Mouse (Mus musculus): ENCODE results near the gene Fnip2. TPM values are rescaled to one million over a fixed set of nuclear protein-coding genes. Genes with fewer than 3 reads are reported as not detected.

Gene Fnip2
- polyA plus RNA-seq, 1 experiment from 2014 or later, result 6.2 TPM

DNA sequence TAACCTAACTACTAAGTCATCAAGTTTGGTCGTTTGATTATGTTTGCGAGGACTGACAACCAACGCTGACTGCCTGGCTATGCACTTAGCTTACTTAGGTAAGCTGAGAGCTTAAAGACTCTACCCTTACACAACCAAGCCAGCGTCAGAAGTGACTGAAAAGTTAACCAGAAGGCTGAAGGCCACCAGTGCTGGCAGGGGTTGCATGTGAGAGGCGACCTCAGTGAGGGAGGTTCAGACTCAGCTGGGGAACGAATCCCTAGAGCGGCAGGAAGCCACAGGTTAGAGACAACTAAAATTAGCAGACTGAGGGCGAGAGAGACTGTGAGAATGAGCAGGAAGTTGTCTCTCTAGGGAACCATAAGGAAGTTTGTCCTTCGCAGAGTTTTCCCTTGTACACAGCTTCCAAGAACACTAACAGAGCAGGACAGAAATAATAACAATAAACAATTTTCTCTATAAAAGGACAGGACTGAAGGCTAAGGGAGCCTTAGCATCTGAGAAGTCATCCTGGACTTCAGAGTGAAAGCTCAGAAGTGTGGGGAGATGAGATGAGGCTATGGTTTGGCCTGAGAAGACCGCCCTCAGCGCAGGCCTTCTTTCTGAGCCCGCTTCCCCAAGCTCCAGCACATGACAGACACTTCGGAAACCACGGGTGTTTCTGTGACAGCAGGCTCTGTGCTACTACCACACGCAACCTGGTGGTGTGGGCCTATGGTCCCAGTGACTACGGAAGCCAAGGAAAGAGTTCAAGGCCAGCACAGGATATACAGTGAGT is 83.1 kb downstream of the Fnip2 start:
- WGBS (ENCODE audit: insufficient replicate concordance), result 83% methylated on average over 16 of the region's 16 CpGs
- Histone ChIP-seq H3K27ac (ENCODE audit: low read depth, low read length) (no peak overlapping the region), H3K4me3 (ENCODE audit: low read depth, low read length) (no peak overlapping the region), H3K4me1 (ENCODE audit: control insufficient read depth, insufficient read depth, low read length) (no peaks in the 10 kb centered on the region), H3K36me3 (ENCODE audit: control insufficient read depth, insufficient read depth, low read length) (peaks cover 17% of the 10 kb centered on the region), H3K4me2 (no peak overlapping the region), H3K9ac (ENCODE audit: low read depth, low read length) (no peak overlapping the region), H3K9me3 (replicated peaks; ENCODE audit: control insufficient read depth, low read length) (no peaks in the 10 kb centered on the region), H3K27me3 (ENCODE audit: control insufficient read depth, insufficient read depth, low read length) (no peaks in the 10 kb centered on the region)
- no peak for ATAC-seq (replicated peaks; ENCODE audit: insufficient number of reproducible peaks, low FRiP score, low TSS enrichment)

- H3K36me3 ChIP-seq (ENCODE audit: control insufficient read depth, insufficient read depth, low read length), result peaks cover 14% of the 10 kb centered on the region
These were observed 88.7 kb downstream of the Fnip2 start for GRCm38 (mm10) chr3:79478880-79479279.

GRCm38 (mm10) chr3:79478400-79478799 is 89.2 kb downstream of the Fnip2 start:
- H3K27me3 ChIP-seq (ENCODE audit: control insufficient read depth, insufficient read depth, low read length), result no peaks in the 10 kb centered on the region
- H3K27ac ChIP-seq (ENCODE audit: low read depth, low read length), result no peak overlapping the region
- H3K4me3 ChIP-seq (ENCODE audit: low read depth, low read length), result no peak overlapping the region
- H3K36me3 ChIP-seq (ENCODE audit: control insufficient read depth, insufficient read depth, low read length), result peaks cover 11% of the 10 kb centered on the region
- no peak overlapping the region for H3K9ac ChIP-seq (ENCODE audit: low read depth, low read length)
- no peak overlapping the region for H3K4me2 ChIP-seq
- ATAC-seq (replicated peaks; ENCODE audit: insufficient number of reproducible peaks, low FRiP score, low TSS enrichment), result no peak
- no peaks in the 10 kb centered on the region; the same call in 1 of the 2 replicates for H3K4me1 ChIP-seq (ENCODE audit: control insufficient read depth, insufficient read depth, low read length)
- 84% methylated on average over 8 of the region's 8 CpGs for WGBS (ENCODE audit: insufficient replicate concordance)
- no peaks in the 10 kb centered on the region for H3K9me3 ChIP-seq (replicated peaks; ENCODE audit: control insufficient read depth, low read length)

More at GRCm38 (mm10) chr3:79478880-79479279, 88.7 kb downstream of the Fnip2 start:
- Histone ChIP-seq H3K4me2 (no peak overlapping the region), H3K27me3 (ENCODE audit: control insufficient read depth, insufficient read depth, low read length) (no peaks in the 10 kb centered on the region), H3K4me1 (ENCODE audit: control insufficient read depth, insufficient read depth, low read length) (no peaks in the 10 kb centered on the region; the same call in 1 of the 2 replicates), H3K27ac (ENCODE audit: low read depth, low read length) (no peak overlapping the region), H3K9ac (ENCODE audit: low read depth, low read length) (no peak overlapping the region), H3K4me3 (ENCODE audit: low read depth, low read length) (no peak overlapping the region), H3K9me3 (replicated peaks; ENCODE audit: control insufficient read depth, low read length) (no peaks in the 10 kb centered on the region)
- no peak for ATAC-seq (replicated peaks; ENCODE audit: insufficient number of reproducible peaks, low FRiP score, low TSS enrichment)
- 82% methylated on average over 4 of the region's 4 CpGs for WGBS (ENCODE audit: insufficient replicate concordance)

DNA sequence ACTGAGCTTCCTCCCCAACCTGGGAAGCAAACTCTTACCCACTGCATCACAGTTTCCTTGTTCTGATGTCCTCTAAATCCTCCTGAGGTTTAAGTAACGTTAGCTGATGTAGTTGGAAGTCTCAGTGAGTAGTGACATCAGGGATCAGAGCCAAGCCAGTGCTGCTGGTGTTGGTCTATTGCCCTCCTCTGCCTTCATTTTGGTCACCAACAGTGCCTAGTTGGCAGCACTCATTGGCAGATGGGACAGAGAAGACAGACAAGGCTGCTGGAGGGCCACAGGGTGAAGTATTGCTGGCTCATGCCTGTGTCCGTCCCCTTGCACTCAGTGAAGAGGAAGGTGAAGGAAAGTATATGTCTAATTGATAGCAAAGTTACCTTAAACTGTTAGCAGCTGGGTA is 91.6 kb downstream of the Fnip2 start:
- no peak overlapping the region for H3K4me2 ChIP-seq
- peaks cover 8% of the 10 kb centered on the region for H3K36me3 ChIP-seq (ENCODE audit: control insufficient read depth, insufficient read depth, low read length)
- ATAC-seq (replicated peaks; ENCODE audit: insufficient number of reproducible peaks, low FRiP score, low TSS enrichment), result no peak
- WGBS (ENCODE audit: insufficient replicate concordance), result 81% methylated on average over 2 of the region's 2 CpGs
- no peak overlapping the region for H3K27ac ChIP-seq (ENCODE audit: low read depth, low read length)
- no peak overlapping the region for H3K4me3 ChIP-seq (ENCODE audit: low read depth, low read length)
- H3K9me3 ChIP-seq (replicated peaks; ENCODE audit: control insufficient read depth, low read length), result no peaks in the 10 kb centered on the region
- H3K27me3 ChIP-seq (ENCODE audit: control insufficient read depth, insufficient read depth, low read length), result no peaks in the 10 kb centered on the region
- H3K4me1 ChIP-seq (ENCODE audit: control insufficient read depth, insufficient read depth, low read length), result no peaks in the 10 kb centered on the region; the same call in 1 of the 2 replicates
- H3K9ac ChIP-seq (ENCODE audit: low read depth, low read length), result no peak overlapping the region

- Histone ChIP-seq H3K4me1 (ENCODE audit: control insufficient read depth, insufficient read depth, low read length) (no peaks in the 10 kb centered on the region; the same call in 1 of the 2 replicates), H3K27ac (ENCODE audit: low read depth, low read length) (no peak overlapping the region), H3K4me2 (no peak overlapping the region), H3K9ac (ENCODE audit: low read depth, low read length) (no peak overlapping the region), H3K36me3 (ENCODE audit: control insufficient read depth, insufficient read depth, low read length) (peaks cover 4% of the 10 kb centered on the region; the same call in 1 of the 2 replicates), H3K27me3 (ENCODE audit: control insufficient read depth, insufficient read depth, low read length) (no peaks in the 10 kb centered on the region), H3K4me3 (ENCODE audit: low read depth, low read length) (no peak overlapping the region), H3K9me3 (replicated peaks; ENCODE audit: control insufficient read depth, low read length) (no peaks in the 10 kb centered on the region)
- no peak for ATAC-seq (replicated peaks; ENCODE audit: insufficient number of reproducible peaks, low FRiP score, low TSS enrichment)
- WGBS (ENCODE audit: insufficient replicate concordance), result 75% methylated on average over 4 of the region's 4 CpGs
These were observed 92.7 kb downstream of the Fnip2 start for GRCm38 (mm10) chr3:79474911-79475310.

- Histone ChIP-seq H3K4me2 (no peak overlapping the region), H3K9ac (ENCODE audit: low read depth, low read length) (no peak overlapping the region), H3K36me3 (ENCODE audit: control insufficient read depth, insufficient read depth, low read length) (peaks cover 4% of the 10 kb centered on the region), H3K4me3 (ENCODE audit: low read depth, low read length) (no peak overlapping the region), H3K27me3 (ENCODE audit: control insufficient read depth, insufficient read depth, low read length) (no peaks in the 10 kb centered on the region), H3K27ac (ENCODE audit: low read depth, low read length) (no peak overlapping the region), H3K4me1 (ENCODE audit: control insufficient read depth, insufficient read depth, low read length) (peaks cover 2% of the 10 kb centered on the region; the same call in 1 of the 2 replicates), H3K9me3 (replicated peaks; ENCODE audit: control insufficient read depth, low read length) (no peaks in the 10 kb centered on the region)
- WGBS (ENCODE audit: insufficient replicate concordance), result 91% methylated on average over 5 of the region's 5 CpGs
- ATAC-seq (replicated peaks; ENCODE audit: insufficient number of reproducible peaks, low FRiP score, low TSS enrichment), result no peak
These were observed 95.2 kb downstream of the Fnip2 start for GRCm38 (mm10) chr3:79472362-79472761.

DNA sequence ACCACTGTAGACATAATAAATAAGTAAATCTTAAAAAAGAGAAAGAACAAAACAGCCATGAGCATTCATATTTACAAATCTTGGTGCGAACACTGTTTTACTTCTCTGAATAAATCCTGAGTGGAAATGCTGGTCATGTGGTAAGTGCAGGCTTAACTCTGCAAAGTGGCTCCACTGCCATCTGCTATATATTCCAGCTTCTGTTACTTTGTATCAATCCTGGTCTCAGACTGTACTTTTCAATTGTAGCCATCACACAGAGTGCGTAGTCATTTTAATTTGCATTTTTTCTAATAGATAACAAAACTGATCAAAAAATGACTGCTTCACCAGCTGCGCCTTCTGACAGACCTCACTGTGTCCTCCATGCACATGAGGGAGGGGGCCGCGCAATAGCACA is 98.2 kb downstream of the Fnip2 start:
- Histone ChIP-seq H3K36me3 (ENCODE audit: control insufficient read depth, insufficient read depth, low read length) (peaks cover 6% of the 10 kb centered on the region), H3K9ac (ENCODE audit: low read depth, low read length) (no peak overlapping the region), H3K27me3 (ENCODE audit: control insufficient read depth, insufficient read depth, low read length) (no peaks in the 10 kb centered on the region), H3K4me3 (ENCODE audit: low read depth, low read length) (no peak overlapping the region), H3K4me2 (no peak overlapping the region), H3K4me1 (ENCODE audit: control insufficient read depth, insufficient read depth, low read length) (peaks cover 2% of the 10 kb centered on the region; the same call in 1 of the 2 replicates), H3K9me3 (replicated peaks; ENCODE audit: control insufficient read depth, low read length) (no peaks in the 10 kb centered on the region), H3K27ac (ENCODE audit: low read depth, low read length) (no peak overlapping the region)
- ATAC-seq (replicated peaks; ENCODE audit: insufficient number of reproducible peaks, low FRiP score, low TSS enrichment), result no peak
- WGBS (ENCODE audit: insufficient replicate concordance), result 88% methylated on average over 5 of the region's 5 CpGs

GRCm38 (mm10) chr3:79458651-79459275 is 108.8 kb downstream of the Fnip2 start:
- Histone ChIP-seq H3K4me1 (ENCODE audit: control insufficient read depth, insufficient read depth, low read length) (no peaks in the 10 kb centered on the region), H3K36me3 (ENCODE audit: control insufficient read depth, insufficient read depth, low read length) (peaks cover 13% of the 10 kb centered on the region), H3K4me3 (ENCODE audit: low read depth, low read length) (no peak overlapping the region), H3K27me3 (ENCODE audit: control insufficient read depth, insufficient read depth, low read length) (no peaks in the 10 kb centered on the region), H3K9ac (ENCODE audit: low read depth, low read length) (no peak overlapping the region), H3K4me2 (no peak overlapping the region), H3K27ac (ENCODE audit: low read depth, low read length) (no peak overlapping the region), H3K9me3 (replicated peaks; ENCODE audit: control insufficient read depth, low read length) (no peaks in the 10 kb centered on the region)
- no peak for ATAC-seq (replicated peaks; ENCODE audit: insufficient number of reproducible peaks, low FRiP score, low TSS enrichment)
- WGBS (ENCODE audit: insufficient replicate concordance), result 83% methylated on average over 14 of the region's 14 CpGs
